Mouse (Mus musculus): ENCODE data around the gene Slc13a3. TPM values are rescaled to one million over a fixed set of nuclear protein-coding genes. Genes with fewer than 3 reads are reported as not detected.
"Not testable (repeated sequence)": the region's sequence is repeated elsewhere in the genome, so short reads cannot be mapped to it uniquely, and the experiment has no call there.

Slc13a3 gene
- total RNA-seq (2021) = 10 to 100 TPM in 1 of 2 experiments, 1 to 10 TPM in 1; 6.9 to 10.7 TPM

DNA sequence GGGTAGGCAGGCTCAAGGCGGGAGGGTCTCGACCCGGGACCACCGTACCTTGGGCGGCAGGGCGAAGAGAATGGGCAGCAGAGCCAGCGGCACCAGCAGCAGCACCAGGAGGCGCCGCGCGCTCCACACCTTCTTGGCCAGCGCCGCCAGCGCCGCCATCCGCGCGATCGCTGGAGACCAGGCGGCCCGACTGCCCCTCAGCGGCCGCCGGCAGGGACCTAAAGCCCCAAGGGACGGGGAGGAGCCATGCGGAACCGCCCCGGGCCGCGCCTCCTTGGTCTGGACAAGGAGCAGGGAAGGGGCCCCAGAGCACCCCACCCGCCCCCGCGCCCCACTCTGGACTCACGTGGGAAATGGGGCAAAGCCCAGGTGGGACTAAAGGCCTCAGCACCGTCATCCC lies at the start of gene Slc13a3:
Gene Slc13a3, minus strand, starts transcription at position 228 of the 400 bp plus-strand sequence.
- DNase-seq = no peak

DNA sequence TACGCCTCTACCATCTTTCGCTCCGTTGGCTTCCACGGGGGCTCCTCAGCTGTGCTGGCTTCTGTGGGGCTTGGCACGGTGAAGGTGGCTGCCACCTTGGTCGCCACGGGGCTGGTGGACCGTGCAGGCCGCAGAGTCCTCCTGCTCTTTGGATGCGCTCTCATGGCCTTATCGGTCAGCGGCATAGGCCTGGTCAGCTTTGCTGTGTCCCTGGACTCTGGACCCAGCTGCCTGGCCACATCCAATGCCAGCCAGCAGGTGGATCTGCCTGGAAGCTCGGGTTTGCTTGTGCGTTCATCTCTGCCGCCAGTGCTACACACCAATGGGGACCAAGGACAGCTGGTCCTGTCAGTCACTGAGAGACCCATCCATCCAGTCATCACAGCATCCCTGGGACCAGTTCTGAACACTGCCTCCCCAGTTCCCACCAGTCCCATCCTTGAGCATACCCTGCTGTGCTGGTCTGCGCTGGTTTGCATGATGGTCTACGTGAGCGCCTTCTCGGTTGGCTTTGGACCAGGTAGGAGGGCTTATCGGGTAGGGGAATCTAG lies 42.2 kb upstream of the Slc13a3 start:
- no peak for DNase-seq

DNA sequence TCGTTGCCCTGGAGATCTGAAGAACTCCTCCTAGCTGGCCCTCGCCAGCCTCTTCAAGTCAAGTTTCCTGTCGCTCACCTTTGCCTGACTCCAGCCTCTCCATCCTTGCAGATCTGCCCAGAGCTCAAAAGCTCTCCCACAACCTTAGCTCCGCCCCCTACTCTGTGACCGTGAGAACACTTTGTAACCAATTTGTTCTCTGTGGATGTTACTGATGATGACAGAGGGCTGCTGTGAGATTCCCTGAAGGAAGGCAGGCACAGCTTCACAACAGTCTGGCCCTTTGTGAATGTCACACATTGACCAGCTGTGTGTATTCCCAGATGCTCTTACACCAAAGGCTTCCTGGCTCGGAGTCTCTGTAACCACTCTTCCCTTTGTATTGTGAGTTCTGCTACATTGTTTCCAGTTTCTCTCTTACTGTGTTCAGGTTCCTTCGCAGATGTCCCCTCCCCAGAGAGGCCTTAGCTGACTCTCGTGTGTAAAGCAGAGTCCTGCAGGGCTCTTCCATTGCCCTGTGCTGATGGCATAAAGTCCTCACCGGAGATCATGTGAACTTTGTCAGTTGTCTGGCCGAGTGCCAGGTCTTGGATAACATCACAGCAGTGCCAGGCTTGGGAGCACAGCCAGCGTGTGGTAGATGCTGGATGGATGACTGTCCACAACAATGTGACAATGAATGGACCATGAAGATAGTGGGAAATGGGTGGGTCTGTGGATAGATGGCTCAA lies 40.0 kb upstream of the Slc13a3 start:
- DNase-seq = no peak

GRCm38 (mm10) chr2:165512426-165512825 lies 39.4 kb upstream of the Slc13a3 start:
- DNase-seq = no peak

DNA sequence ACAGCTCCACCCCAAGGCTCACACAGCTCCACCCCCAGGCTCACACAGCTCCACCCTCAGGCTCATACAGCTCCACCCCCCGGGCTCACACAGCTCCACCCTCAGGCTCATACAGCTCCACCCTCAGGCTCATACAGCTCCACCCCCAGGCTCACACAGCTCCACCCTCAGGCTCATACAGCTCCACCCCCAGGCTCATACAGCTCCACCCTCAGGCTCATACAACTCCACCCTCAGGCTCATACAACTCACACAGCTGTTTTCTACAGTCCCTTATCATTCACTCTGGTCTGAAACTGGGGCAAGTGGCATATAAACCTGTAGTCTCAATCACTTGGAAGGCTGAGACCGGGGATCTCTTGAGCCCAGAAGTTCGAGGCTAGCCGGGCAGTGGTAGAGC lies 38.5 kb upstream of the Slc13a3 start:
- DNase-seq = not testable (repeated sequence)

DNA sequence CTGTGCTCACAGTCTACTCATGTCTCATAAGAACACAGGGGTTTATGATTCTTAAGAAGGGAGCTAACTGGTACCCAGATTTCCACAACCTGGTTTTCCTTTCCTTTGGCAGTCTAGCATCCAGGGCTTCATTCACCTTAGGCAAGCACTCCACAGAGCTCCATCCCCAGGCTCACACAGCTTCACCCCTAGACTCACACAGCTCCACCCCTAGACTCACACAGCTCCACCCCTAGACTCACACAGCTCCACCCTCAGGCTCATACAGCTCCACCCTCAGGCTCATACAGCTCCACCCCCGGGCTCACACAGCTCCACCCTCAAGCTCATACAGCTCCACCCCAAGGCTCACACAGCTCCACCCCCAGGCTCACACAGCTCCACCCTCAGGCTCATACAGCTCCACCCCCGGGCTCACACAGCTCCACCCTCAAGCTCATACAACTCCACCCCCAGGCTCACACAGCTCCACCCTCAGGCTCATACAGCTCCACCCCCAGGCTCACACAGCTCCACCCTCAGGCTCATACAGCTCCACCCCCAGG lies 38.0 kb upstream of the Slc13a3 start:
- not testable (repeated sequence) for DNase-seq

- DNase-seq = no peak
These were observed 37.4 kb upstream of the Slc13a3 start for GRCm38 (mm10) chr2:165510466-165510865.

DNA sequence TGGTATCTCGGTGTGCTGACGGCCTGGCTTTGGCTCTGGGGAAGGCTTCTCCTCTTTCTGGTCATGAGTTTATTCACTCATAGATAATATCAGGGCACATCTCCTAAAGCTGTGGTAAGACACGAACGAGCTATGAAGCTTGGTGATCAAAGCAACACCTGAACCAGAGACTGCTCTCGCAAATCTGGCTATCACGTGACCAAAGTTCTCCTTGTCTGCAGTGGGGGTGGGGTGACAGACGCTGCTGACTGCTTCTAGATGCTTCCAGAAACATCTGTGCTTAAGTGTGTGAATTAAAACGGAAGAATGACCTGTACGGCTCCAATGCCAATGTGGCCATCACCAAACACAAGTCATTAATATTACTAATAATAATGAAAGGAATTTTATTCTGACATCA lies 36.7 kb upstream of the Slc13a3 start:
- no peak for DNase-seq

- DNase-seq = no peak
These were observed 30.5 kb upstream of the Slc13a3 start, which contains the start of gene Slc2a10 for GRCm38 (mm10) chr2:165503259-165504203. Gene Slc2a10, plus strand, starts transcription at chr2:165503787.

DNA sequence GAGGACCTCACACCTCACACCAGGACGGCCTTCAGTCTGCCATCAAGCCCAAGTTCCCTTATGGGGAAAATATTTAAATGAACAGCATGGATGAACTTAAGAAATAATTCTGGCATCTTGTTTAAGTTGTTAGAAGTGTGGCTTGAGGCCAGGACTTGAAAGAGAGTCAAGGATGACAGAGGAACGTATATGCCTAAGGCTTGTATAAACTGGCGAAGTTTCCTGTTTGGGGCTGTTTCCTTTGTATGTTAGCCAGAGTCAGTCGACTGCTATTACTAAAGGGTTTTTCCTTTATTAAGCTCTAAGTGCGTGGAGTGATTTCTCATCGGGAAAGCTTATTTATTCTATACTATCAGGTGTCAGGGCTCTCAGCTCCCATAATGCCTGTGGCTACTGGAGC lies 25.8 kb upstream of the Slc13a3 start:
- no peak for DNase-seq

- DNase-seq = no peak
These were observed 24.8 kb upstream of the Slc13a3 start for GRCm38 (mm10) chr2:165497706-165498275.

- DNase-seq = peak; percentile 51 to 61
These were observed 23.2 kb upstream of the Slc13a3 start for GRCm38 (mm10) chr2:165496251-165496650.

DNA sequence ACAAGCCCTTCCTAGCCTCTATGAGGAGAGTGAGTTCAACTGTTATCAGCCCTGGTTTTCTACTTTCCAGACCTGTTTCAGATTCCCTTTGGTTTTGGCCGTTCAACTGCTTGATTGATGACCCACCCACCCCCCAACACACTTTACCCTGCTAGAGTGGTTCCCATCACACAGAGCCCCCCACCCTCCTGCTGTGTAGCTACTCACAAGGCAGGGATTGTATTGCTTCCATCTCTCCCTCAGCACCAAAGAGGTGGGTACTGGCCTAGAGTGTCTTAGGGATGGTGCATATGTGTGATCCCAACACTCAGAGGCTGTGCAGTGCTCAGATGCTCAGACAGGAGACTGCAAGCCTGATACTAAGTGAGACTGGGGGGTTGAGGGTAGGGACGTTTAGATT lies 21.5 kb upstream of the Slc13a3 start:
- DNase-seq = no peak

- peak; percentile 42 to 59 for DNase-seq
These were observed 20.7 kb upstream of the Slc13a3 start for GRCm38 (mm10) chr2:165493587-165494210.

- DNase-seq = peak; percentile 81 to 83
These were observed 19.9 kb upstream of the Slc13a3 start, which contains the start of gene Trp53rka for GRCm38 (mm10) chr2:165492648-165493553. Gene Trp53rka, minus strand, starts transcription at chr2:165493324.

DNA sequence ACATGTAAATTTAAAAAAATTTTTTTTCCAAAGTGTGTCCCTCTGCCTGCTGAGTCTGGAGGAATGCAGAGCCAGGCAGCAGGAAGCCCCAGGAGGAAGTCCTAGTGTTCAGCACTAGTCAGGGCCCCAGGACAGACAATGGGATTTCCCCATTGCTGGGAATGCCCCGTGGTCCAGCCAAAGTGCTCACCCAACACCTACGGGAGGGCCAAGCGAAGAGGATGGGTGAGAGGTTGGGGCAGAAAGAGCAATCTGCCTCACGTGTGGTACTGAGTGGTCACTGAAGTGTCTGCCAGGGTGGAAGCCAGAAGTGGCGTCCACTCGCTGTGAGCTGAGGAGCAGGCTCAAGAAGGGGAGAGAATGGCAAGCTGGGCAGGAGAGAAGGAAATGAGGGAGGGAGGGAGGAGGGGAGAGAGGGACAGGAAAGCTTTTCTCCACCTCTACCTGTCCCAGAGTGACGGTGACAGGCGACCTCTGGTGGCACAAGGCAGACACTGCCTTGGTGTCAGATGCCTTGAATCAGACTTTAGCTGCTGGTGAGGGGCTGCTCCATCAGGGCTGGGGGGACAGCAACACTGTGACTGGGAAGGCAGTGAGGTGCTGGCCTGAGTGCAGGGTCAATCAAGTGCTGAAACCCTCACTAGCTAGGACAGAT lies 14.0 kb upstream of the Slc13a3 start:
- peak; percentile 58 to 67 for DNase-seq

GRCm38 (mm10) chr2:165486401-165486800 lies 13.4 kb upstream of the Slc13a3 start:
- no peak for DNase-seq

- DNase-seq = no peak
These were observed 12.8 kb upstream of the Slc13a3 start for GRCm38 (mm10) chr2:165485826-165486225.

DNA sequence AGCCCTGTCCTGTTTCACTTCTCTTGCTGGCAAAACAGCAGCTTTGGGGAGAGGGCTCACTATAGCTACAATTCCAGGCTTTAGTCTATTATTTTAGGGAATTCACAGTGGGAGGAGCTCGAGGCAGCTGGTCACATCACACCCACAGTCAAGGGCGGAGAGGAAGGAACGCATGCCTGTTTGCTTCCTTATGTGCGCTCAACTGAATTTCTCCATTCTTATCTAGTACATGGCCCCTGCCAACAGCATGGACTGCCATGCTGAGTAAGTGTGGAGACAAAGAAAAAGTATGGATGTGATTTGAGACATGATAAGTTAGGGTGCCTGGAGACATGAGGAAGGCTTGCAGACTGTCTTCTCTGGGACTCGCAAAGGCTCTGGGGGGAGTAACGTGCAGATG lies 11.1 kb upstream of the Slc13a3 start:
- DNase-seq = no peak

DNA sequence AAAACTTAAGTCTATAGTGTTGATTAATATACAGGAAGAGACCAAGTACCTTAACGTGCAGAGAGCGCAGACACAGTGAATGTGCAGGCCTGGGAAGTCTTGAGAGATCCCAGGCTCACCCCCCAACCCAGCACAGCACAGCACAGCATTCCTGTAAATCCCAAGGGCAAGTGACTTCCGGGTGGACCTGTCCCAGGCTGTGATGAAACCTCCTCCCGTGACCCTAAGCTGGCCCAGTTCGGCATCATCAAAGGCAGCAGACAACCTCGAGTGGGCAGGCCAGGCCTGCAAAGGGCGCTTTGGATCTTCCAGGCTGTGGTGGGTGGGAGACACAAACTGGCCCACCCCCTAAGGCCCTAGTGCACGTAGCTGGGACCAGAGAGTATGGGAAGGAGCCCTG lies 9.0 kb upstream of the Slc13a3 start:
- DNase-seq = no peak
